Mouse (Mus musculus): ENCODE measurements around the gene Vamp9. TPM values are rescaled to one million over a fixed set of nuclear protein-coding genes. Genes with fewer than 3 reads are reported as not detected.
A peak's percentile ranks its signal among the peaks of the same experiment; 100 is the strongest.

Gene Vamp9
- total RNA-seq (2021), result under 1 TPM; 0.69 to 0.79 TPM
- long read RNA-seq, experiment 1, partial matches to known transcripts, result 0 of 2 reads
- long read RNA-seq, experiment 1, other reads (novel, unspliced or antisense), result 1 of 2 reads
- long read RNA-seq, experiment 2, result 0 reads

DNA sequence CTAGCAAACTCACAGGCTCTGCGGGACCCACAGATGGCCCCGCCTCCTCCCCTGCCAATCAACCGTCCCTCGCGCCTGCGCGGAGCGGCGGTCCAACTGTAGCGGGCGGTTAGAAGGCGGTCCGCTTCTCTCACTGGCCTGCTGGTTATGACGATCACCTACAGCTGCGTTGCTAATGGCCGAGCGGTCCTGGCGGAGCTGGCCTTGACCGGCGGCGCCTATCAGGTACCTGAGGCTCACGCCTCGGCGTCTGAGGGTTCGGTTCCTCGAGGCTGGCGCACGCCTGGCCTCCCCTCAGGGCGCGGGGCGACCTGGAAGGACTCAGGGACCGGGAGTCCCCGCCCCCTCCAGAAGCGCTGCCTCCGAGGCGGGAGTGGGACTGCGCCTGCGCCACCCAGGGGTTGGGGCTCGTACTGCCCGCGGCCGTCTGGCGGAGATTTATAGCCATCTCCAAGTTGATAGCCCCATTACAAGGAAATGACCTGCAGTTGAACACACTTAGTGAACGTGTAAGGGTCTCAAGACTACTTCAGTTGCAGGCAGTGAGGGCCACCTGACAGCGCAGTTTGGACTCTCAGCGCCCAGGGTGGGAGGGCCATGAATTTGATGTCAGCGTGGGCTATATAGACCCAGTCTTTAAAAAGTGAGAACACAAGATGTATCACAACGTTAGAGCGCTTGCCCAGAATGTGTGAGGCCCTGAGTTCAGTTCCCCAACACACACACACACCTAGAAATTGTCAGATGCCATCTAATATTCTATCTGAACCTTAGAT is at the start of gene Vamp9:
Gene Vamp9 (plus strand): TSS at position 74 of the 776 bp plus-strand sequence.
- peak; percentile 96 for DNase-seq

DNA sequence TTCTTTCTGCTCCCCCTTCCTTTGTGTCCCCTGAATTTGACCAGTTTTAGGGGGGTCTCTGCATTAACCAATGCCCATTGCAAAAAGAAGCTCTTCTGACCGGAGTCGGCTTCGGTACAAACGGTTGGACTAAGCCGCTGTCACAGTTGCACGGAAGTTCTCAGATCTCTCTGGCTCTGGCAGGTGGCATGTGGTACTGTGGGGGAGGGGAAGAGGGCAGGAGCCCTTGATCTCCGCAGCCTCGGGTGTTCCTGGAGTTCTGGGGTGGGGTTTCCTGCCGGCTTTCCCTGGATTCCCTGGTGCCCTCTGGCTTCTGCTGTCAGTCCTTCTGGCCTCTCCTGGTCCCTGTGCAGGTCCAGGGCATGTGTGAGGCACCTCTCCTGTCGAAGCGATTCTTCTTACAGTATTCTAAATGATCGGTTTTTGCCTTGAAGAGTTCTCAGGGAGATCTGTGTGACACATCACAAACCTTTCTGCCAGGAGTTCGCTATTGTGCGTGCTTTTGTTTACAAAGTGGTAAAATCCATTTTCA is 48.9 kb upstream of the Vamp9 start:
- DNase-seq, result no peak

GRCm38 (mm10) chr5:99859637-99860433 is 46.2 kb upstream of the Vamp9 start:
- DNase-seq, result no peak

DNA sequence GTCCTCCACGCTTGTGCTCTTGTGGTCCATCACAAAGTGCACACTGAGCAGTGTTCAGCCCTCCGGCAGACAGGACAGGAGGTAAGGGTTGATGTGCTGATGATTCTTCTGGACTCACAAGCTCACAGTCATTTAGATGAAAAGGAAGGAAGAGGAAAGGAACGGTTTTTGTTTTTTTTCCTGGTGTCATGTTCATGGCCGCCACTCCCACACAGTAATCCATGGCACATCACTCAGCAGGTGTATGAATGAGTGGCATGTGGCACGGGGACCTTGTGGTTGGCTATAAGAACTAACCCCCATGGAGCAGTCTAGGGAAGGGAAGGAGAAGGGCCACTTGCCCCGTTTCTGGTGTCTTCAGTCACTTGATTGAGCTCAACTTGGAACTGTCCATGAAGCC is 44.2 kb upstream of the Vamp9 start:
- no peak for DNase-seq

DNA sequence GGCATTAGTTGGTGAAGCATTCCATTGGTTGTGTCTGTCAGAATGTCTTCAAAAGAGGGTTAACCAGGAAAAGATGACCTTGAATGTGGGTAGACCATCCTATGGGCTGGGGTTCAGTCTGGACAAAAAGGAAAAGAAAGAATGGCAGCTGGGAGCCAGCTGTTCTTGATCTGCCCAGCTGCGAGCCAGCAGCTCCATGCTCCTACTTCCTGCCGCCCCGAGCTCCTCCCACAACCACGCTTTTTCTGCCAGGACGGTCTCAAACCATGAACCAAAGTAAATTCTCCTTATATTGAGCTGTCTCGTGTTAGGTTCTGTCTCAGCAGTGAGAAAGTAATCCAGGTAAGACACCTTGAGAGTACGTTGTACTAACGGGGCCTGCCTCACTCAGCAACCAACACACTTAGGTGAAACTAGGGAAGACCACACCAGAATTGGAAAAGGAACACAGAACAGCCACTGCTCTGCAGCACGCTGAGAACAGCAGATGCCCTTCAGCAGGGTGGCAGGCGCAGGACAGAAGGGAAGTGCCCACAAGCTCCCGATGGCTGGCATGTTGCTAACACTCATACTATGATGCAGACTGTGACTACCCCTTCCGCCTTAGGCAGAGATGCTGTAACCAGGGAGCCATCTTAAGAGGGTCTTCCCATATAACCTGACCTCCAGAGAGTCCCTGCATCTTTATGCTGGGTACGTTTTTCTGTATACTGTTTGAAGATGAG is 42.2 kb upstream of the Vamp9 start:
- no peak for DNase-seq

- DNase-seq, result no peak
These were observed 40.3 kb upstream of the Vamp9 start for GRCm38 (mm10) chr5:99865779-99866178.

GRCm38 (mm10) chr5:99868286-99868685 is 37.8 kb upstream of the Vamp9 start:
- no peak for DNase-seq

GRCm38 (mm10) chr5:99868923-99869322 is 37.1 kb upstream of the Vamp9 start:
- no peak for DNase-seq

GRCm38 (mm10) chr5:99877565-99877964 is 28.5 kb upstream of the Vamp9 start:
- peak; percentile 58 for DNase-seq

GRCm38 (mm10) chr5:99882441-99882840 is 23.6 kb upstream of the Vamp9 start:
- peak; percentile 20 for DNase-seq

DNA sequence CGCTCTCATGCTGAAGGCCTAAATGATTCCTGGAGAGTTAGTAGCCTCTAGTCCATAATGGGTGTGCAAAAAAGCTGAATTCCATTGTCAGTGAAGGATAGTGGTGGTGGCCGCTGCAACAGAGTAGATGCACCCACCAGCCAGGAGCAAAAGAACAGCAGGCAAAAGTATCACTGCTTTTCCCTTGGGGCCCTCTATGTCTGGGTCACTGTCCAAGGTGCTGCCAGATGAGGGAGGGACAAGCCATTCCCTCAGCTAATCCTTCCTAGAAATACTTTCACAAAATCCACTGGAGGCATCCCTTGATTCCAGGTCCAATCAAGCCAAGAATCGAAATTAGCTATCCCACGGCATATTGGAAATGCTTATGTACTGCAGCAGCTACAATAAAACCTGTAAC is 22.0 kb upstream of the Vamp9 start:
- DNase-seq, result no peak

- no peak for DNase-seq
These were observed 18.9 kb upstream of the Vamp9 start for GRCm38 (mm10) chr5:99887133-99887532.

DNA sequence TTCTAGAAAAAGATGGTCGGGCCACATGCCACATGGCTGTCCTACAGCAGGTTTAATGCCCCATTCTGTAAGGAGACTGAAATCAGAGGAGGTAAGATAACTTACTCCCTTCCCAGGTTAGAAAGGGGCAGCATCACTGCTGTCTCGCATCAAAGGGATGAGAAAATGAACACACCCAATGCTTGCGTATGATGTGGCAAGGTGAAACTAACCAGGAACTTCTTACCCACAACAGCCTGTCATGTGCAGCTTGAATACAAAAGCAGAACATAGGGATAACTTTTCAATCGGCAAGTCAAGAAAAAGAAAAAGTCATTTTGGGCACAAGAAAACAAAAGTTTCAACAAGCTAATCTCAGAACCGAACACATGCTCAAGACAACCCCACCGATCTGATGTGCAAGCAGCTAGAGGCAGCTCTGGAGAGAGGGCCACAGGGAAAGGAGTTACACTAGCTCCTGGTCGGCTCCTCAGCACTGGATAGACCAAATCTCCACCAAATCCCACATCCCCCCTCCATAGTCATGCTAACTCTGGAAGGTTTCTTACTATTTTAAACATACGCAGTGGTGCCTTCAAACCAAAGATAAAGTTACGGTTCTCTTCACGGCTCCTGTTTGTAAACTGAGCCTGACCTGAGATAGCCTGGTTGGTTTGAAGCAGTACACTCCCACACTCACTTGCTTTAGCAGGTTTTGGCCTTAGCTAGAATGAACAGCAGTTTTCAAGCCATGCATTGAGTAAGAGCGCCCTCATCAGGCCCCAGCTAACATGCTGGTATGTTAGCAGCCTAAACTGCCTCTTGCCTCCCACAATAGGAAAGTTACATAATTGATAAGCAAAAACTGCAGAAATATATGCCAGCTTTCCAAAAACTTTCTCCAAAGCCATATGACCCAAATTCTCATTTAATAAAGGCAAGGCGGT is 14.3 kb upstream of the Vamp9 start:
- peak; percentile 60 for DNase-seq

DNA sequence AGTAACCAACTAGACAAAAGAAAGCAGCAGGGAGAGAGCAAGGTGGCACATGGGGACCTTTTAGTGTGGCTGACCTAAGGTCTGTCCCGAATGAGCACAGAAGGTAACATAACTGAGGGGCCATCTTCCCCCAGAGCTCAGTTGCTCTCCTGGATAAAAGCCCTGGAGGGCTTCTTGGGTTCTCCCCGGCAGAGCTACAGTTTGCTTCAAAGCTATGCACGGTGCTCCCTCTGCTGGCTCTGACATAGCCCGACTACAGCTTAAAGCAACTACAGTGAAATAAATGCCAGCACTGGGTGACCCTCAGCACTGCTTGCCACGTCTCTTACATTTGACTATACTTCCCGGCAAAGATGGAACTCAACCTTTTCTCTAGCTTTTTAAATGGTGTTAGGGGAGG is 6.0 kb upstream of the Vamp9 start:
- peak; percentile 55 for DNase-seq

DNA sequence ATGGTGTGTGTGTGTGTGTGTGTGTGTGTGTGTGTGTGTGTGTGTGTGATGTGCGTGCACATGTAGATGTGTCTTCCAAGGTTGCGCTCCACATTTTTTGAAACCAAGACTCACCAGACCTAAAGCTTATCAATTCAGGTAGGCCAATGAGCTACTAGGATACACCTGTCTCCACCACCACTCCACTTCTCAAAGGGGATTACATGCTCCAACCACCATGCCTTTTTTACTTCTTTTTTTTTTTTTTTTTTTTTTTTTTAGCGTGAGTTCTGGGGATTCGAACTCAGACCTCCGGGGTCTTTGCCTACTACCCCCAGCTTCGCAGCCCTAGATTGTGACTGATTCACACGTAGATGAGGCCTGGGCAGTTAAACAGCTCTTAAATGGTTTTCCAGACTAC is 323 bp upstream of the Vamp9 start:
- no peak for DNase-seq

DNA sequence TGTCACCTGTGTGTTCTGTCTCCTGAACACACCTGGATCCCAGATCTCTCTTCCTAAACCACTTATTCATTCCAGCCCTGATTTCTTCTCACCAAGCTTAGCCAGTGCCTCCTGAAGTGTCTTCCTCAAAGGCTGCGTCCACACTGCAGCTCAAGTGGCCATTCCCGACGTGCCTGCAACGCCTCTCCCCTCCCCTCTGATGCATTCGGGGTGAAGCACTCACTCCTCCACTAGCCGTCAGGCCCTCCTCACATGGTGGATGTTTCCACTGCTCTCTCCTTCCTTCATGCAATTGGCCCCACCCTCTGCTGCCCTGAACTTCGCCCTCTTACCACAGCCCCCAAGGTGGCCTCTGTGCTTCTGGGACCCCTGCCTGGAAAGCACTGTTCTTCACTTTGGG is 9.4 kb downstream of the Vamp9 start:
- no peak for DNase-seq

DNA sequence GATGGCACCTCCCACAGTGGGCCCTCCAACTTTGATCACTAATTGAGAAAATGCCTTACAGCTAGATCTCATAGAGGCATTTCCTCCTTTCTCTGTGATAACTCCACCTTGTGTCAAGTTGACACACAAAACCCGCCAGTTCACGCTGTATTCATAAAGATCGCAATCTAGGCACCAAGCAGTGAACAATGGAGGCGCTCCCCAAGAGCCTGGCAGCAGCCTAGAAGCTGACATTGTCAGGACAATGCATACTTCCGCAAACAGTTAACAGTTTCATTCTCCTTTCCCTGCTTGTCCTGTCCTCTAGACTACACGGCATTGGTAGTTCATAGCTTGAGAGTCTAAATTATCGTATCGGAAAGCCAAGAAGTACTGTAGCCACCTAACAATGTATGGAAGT is 16.0 kb downstream of the Vamp9 start:
- DNase-seq, result no peak

- peak; percentile 72 for DNase-seq
These were observed 21.9 kb downstream of the Vamp9 start for GRCm38 (mm10) chr5:99927951-99928350.

DNA sequence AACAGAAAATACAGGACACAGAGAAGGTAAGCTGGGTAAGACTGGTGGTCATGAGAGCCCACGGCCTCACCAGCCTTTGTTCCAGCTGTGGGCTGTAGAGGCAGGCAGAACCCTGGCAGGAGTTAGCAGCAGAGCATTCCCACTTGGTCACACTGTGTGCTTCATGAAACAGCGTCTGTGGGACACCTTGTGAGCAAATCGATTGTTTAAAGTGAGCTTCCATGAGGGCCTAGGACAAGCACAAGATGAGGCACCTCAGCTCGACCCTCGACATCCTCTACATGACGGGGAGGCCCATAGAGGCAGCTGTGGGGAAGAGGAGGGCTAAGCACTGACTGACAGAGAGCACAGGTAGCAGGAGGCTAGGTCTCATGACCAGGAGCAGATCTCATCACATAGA is 25.9 kb downstream of the Vamp9 start:
- no peak for DNase-seq

DNA sequence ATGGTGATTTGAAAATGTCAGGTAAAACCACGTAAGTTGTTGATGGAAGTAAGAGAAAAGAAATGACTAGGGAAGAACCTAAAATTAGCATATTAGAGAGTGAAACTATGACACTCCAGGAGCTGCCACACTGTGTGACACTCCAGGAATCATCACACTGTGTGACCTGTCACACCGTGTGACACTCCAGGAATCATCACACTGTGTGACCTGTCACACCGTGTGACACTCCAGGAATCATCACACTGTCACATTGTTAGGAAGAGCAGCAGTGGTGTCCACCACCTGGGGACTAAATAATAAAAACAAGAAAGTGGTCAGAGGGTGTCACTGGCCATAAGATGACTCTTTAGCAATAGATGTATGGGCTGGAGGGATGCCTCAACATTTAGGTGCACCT is 33.4 kb downstream of the Vamp9 start:
- DNase-seq, result no peak

GRCm38 (mm10) chr5:99941273-99941672 is 35.2 kb downstream of the Vamp9 start:
- DNase-seq, result no peak
